Mouse (Mus musculus) hindbrain, postnatal 0 days (tissue): Measurements from ENCODE around the gene Ift122. TPM values are rescaled to one million over a fixed set of nuclear protein-coding genes. Genes with fewer than 3 reads are reported as not detected.
"Not testable (repeated sequence)": the region's sequence is repeated elsewhere in the genome, so short reads cannot be mapped to it uniquely, and the experiment has no call there.

Experiments
- ATAC-seq: fragments of 200-750 bp; cut with Nextera tagmentation; 2 replicates; pipeline ENCODE4 v1.8.0; 2017; ENCODE audit warnings: mild to moderate bottlenecking, moderate TSS enrichment, moderate library complexity
- DNase-seq: peaks from one replicate; pipeline ENCODE4 v3.0.0-alpha.2; 2015; ENCODE audit warnings: low spot score
- H3K27ac ChIP-seq: fragments of 300-500 bp; sonication (generic); 2 replicates; pipeline ENCODE4 v1.5.1; 2014; ENCODE audit warnings: mild to moderate bottlenecking
- H3K27me3 ChIP-seq: fragments of 300-500 bp; sonication (generic); 2 replicates; pipeline ENCODE4 v1.6.1; 2014; ENCODE audit warnings: low read length, mixed read lengths; ENCODE audit not compliant: insufficient read depth
- H3K36me3 ChIP-seq: fragments of 300-500 bp; sonication (generic); 2 replicates; pipeline ENCODE4 v1.6.1; 2014; ENCODE audit warnings: low read length, mixed read lengths; ENCODE audit not compliant: insufficient read depth
- H3K4me1 ChIP-seq: fragments of 300-500 bp; sonication (generic); 2 replicates; pipeline ENCODE4 v1.6.1; 2014; ENCODE audit warnings: antibody characterized with exemption, low read length, mixed read lengths; ENCODE audit not compliant: insufficient read depth
- H3K4me2 ChIP-seq: fragments of 300-500 bp; sonication (generic); 2 replicates; pipeline ENCODE4 v1.6.1; 2014; ENCODE audit warnings: low read depth, mild to moderate bottlenecking, low read length, moderate library complexity, mixed read lengths
- H3K4me3 ChIP-seq: fragments of 300-500 bp; sonication (generic); 2 replicates; pipeline ENCODE4 v1.5.1; 2014; ENCODE audit warnings: low read length
- H3K9ac ChIP-seq: fragments of 300-500 bp; sonication (generic); replicated peaks from 2 replicates; pipeline ENCODE4 v1.6.1; 2014; ENCODE audit warnings: mild to moderate bottlenecking, low read length, moderate library complexity, mixed read lengths
- H3K9me3 ChIP-seq: fragments of 300-500 bp; sonication (generic); 2 replicates; pipeline ENCODE4 v1.6.1; 2016; ENCODE audit warnings: low read length, mixed read lengths
- CTCF ChIP-seq: IDR thresholded peaks from 2 replicates; pipeline ENCODE4 v1.5.1; 2016; ENCODE audit warnings: antibody characterized with exemption, control low read depth, low read depth
- WGBS: fragments of 180-500 bp; shearing (Covaris S2); extraction: QIAGEN DNeasy Blood & Tissue Kit; methylation state at CpG from one replicate; pipeline ENCODE4 v1.1.7; 2014; 5-methylcytosine and 5-hydroxymethylcytosine counted together
- polyA plus RNA-seq: library from polyadenylated mRNA; unstranded; fragments of >200 nt; fragmentation: Nextera tagmentation; extraction: Ambion mirVana; gene quantifications from 2 replicates; pipeline ENCODE4 v1.2.1, GENCODE M21; 2015
- total RNA-seq: library from RNA; depleted of rRNA; stranded (reverse); fragments of >200 nt; gene quantifications from 2 replicates; pipeline ENCODE4 v1.2.3, GENCODE M21; 2014

Gene Ift122
- total and polyA plus RNA-seq, 2 experiments from 2014 or later = 19.7 to 29.3 TPM

- H3K4me2 ChIP-seq = peak overlapping the region; percentile 37
- H3K9ac ChIP-seq, H3K27ac ChIP-seq, H3K4me3 ChIP-seq, H3K9me3 ChIP-seq, H3K36me3 ChIP-seq, H3K27me3 ChIP-seq, H3K4me1 ChIP-seq: not testable (repeated sequence)
- peak; percentile 94 for ATAC-seq
- peak; percentile 73 for DNase-seq
- peak; percentile 70 for TF ChIP-seq CTCF
- WGBS = 2% methylated on average over 4 of the region's 11 CpGs
Measured at GRCm38 (mm10) chr6:115823850-115824464, 29.3 kb upstream of the Ift122 start.

GRCm38 (mm10) chr6:115830779-115831601 is 22.3 kb upstream of the Ift122 start:
- Histone ChIP-seq H3K27ac (no peak overlapping the region), H3K36me3 (no peaks in the 10 kb centered on the region), H3K9me3 (no peaks in the 10 kb centered on the region), H3K9ac (no peak overlapping the region), H3K27me3 (no peaks in the 10 kb centered on the region), H3K4me1 (no peaks in the 10 kb centered on the region), H3K4me3 (no peak overlapping the region), H3K4me2 (no peak overlapping the region)
- no peak for ATAC-seq
- 89% methylated on average over 6 of the region's 6 CpGs for WGBS
- DNase-seq = no peak
- no peak for TF ChIP-seq CTCF

DNA sequence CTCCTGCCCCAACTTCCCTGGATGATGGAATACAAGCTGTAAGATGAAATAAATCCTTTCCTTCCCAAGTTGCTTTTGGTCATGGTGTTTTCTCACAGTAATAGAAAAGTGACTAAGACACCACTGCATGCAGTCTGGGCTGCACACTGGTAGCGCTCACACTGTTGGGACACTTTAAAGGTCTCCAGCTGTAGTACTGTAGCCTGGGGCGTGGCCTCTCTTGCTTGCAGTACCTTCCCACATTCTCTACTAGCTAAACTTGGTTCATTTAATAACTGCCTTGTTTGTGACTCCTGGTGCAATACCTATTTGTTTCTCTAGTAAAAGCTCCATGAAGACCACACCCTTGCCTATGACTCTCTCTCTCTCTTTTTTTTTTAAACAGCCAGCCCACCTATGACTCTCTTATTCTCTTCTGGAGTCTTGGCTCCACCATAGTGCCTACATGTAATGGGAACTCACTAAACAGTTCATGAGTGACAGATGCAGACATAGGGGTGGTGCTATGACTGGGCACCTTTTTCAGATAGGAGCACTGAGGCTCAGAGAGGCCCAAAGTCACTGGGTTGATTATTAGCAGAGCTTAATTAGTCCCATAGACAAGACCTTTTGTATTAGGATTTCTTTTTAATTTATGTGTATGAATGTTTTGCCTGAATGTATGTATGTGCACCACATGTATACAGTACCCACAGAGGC is 21.0 kb upstream of the Ift122 start:
- Histone ChIP-seq H3K27me3 (no peaks in the 10 kb centered on the region), H3K4me3 (no peak overlapping the region)
- 93% methylated on average over 2 of the region's 2 CpGs for WGBS

DNA sequence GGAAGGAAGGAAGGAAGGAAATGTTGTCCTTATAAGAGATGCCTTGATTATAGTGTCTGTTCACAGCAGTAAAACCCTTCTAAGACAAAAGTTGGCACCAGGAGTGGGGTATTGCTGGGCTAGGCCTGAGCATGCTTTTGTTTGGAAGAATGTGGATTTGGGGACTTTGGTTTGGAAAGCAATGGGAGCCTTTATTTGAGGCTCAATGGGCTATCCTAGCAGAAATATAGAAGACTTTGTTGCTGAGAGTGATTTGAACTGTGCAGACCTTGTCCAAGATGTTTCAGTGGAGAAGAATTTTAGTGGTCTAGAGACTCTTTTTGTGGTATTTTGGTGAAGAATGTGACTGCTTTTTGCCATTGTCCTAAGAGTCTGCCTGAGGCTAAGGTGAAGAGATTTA is 19.4 kb upstream of the Ift122 start:
- no peak overlapping the region for H3K27ac ChIP-seq
- H3K27me3 ChIP-seq = no peaks in the 10 kb centered on the region
- no peak for ATAC-seq
- no peaks in the 10 kb centered on the region for H3K4me1 ChIP-seq
- H3K4me3 ChIP-seq = no peak overlapping the region
- no peak for TF ChIP-seq CTCF
- H3K4me2 ChIP-seq = no peak overlapping the region
- DNase-seq = no peak
- no peaks in the 10 kb centered on the region for H3K36me3 ChIP-seq
- no peaks in the 10 kb centered on the region for H3K9me3 ChIP-seq
- no peak overlapping the region for H3K9ac ChIP-seq

More for the DNA sequence above, 21.0 kb upstream of the Ift122 start:
- Histone ChIP-seq H3K36me3 (no peaks in the 10 kb centered on the region), H3K9me3 (no peaks in the 10 kb centered on the region), H3K27ac (no peak overlapping the region), H3K4me2 (no peak overlapping the region), H3K9ac (no peak overlapping the region), H3K4me1 (no peaks in the 10 kb centered on the region)
- TF ChIP-seq CTCF = no peak
- no peak for DNase-seq
- no peak for ATAC-seq

DNA sequence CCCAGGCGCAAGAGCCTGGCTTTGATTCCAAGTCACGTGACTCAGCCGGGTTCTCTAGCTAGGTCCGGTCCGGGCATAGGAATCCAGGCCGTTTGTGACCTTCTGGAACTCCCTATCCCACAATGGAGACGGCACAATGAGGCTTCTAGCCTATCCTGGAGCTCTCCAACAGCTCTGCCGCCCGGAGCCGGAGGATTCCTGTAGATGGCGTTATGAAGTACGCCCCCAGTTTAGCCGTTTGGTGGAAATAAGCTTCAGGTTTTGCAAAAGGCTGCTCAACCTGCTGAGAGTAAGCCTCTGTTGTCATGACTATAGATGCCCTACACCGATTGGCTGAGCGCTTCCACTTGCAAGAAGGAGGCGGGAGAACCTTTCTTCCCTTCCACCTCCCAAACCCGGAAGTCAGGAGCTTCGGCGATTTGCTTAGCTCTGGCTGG is 15.1 kb upstream of the Ift122 start, which contains the start of gene Efcab12:
Gene Efcab12, minus strand, starts transcription at position 252 of the 437 bp plus-strand sequence.
- peak; percentile 88 for DNase-seq
- under 1% methylated on average over 19 of the region's 19 CpGs for WGBS
- peak within 1 kb of the TSS; percentile 2; the same call in 1 of the 2 replicates for H3K27ac ChIP-seq
- peak within 1 kb of the TSS; percentile 33 for H3K4me3 ChIP-seq
- H3K4me1 ChIP-seq = no peaks in the 10 kb centered on the region
- TF ChIP-seq CTCF = peak; percentile 41
- peak within 1 kb of the TSS; percentile 1; the same call in 1 of the 2 replicates for H3K9ac ChIP-seq
- H3K36me3 ChIP-seq = no peaks in the 10 kb centered on the region
- peak within 1 kb of the TSS; percentile 55 for H3K4me2 ChIP-seq
- H3K9me3 ChIP-seq = no peaks in the 10 kb centered on the region
- no peaks in the 10 kb centered on the region for H3K27me3 ChIP-seq
- ATAC-seq = peak; percentile 94

DNA sequence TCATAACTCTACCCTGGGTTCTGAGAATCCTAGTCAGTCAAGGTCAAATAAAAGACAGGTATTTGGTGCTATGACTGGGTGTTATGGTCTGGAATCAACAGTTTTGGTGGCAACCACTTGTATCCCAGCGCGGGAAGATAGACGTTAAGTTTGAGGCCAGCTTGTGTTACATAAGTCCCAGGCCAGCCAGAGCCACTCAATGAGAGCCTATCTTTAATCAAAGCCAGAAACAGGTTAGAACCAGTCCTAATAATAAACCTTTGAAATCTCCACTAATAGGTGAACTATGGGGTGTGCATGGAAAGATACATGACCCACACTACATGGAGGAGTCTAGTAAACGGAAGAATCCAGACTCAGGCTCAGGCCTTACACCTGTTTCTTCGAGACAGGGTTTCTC is 14.5 kb upstream of the Ift122 start:
- DNase-seq (no peak), ATAC-seq (0 out of 2 replicates have a peak, but pooled peaks have one; percentile 5)
- Histone ChIP-seq H3K36me3 (peaks cover under 1% of the 10 kb centered on the region; the same call in 1 of the 2 replicates), H3K9me3 (no peaks in the 10 kb centered on the region), H3K27me3 (no peaks in the 10 kb centered on the region), H3K4me2 (peak overlapping the region; percentile 55), H3K4me3 (peak overlapping the region; percentile 33), H3K4me1 (no peaks in the 10 kb centered on the region), H3K27ac (0 out of 2 replicates have a peak overlapping the region, but pooled peaks have one; percentile 2), H3K9ac (no peak overlapping the region)
- 65% methylated on average over 5 of the region's 5 CpGs for WGBS
- TF ChIP-seq CTCF = no peak
